Mouse (Mus musculus) CH12.LX (cell line): ENCODE results near the gene Cep295.

Source experiments
- ZC3H11A ChIP-seq: IDR thresholded peaks from 2 replicates; pipeline ENCODE4 v1.6.1; 2012; ENCODE audit warnings: low read depth, mild to moderate bottlenecking, inconsistent platforms, low read length, improper control_type of control experiment
- ZNF384 ChIP-seq: IDR thresholded peaks from 2 replicates; pipeline ENCODE4 v1.6.1; 2012; ENCODE audit warnings: low read depth, low read length, improper control_type of control experiment, inconsistent platforms

GRCm38 (mm10) chr9:15305503-15306397, 51.8 kb downstream of the Cep295 start, which contains the start of gene Taf1d:
- TF ChIP-seq ZC3H11A (no peak), ZNF384 (peak; percentile 81)
